Mouse (Mus musculus): ENCODE results near the gene Ankrd1.
A peak's percentile ranks its signal among the peaks of the same experiment; 100 is the strongest.

Gene Ankrd1

DNA sequence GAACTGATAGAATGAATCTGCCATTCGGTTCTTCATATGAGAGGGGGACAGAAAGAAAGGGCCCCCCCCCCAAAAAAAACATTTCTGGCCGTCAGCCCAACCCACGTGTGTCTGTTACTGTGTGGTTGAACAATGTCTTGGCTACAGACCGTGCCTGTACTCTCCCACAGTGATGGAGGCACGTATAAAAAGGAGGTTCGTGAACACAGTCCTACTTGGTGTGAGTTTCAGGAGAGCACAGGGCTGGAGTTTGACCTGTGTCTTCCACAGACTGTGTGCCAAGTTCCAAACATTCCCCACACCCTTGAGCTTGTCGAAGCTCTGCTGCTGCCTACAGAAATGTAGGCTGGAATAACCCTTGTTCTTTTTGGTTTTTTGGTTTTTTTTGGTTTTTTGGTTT is 9.4 kb downstream of the Ankrd1 start:
- no peak for DNase-seq (ENCODE audit: low read depth, low spot score)

DNA sequence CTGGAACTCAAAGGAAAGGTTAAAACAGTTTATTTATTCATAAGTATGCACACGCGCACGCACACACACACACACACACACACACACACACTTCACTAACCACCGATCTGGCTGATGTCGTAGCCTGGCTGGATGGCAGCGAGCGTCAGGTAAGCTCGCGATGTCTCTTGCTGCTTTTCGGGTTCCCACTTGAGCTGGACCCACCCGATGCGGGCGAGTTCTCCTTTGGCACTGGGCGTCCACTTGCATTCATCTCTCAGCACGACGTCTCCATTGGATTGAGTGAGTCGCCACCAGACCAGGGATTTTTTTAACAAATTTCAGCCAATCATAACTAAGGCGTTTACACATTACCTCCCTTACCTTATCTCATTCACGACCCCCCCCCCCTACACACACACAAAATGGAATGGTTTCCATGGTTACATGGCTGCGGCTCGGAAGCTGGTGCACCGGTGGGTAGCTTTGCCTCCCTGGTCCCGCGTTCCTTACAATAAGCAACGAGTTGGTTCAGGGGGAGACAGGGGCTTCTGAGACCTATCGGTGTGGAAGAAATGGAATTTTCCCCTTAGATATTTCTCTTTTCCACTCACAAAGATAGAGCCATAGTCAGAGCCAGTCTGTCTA is 10.5 kb downstream of the Ankrd1 start:
- no peak for DNase-seq (ENCODE audit: low read depth, low spot score)

DNA sequence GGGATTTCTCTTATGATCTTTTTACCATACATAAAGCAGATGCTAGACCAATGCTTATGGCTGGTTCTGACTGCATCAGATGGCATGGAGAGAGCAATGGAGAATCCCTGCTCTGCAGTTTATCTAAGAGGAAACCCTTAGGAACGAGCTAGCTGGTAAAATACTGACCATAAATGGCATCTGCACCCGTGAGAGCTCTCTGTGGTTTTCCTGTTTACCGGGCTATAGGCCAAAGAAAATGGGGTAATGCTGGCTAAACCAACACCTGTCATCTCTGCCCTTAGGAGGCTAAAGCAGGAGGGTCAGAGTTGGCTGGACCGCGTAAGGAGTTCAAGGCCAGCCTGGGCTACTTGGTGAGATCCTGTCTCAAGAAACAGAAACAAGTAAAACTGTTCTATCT is 16.0 kb downstream of the Ankrd1 start:
- DNase-seq (ENCODE audit: low read depth, low spot score) = no peak

- DNase-seq (ENCODE audit: low read depth, low spot score) = no peak
Measured at GRCm38 (mm10) chr19:36098916-36099315, 21.0 kb downstream of the Ankrd1 start.

GRCm38 (mm10) chr19:36098265-36098664 is 21.6 kb downstream of the Ankrd1 start:
- no peak for DNase-seq (ENCODE audit: low read depth, low spot score)

GRCm38 (mm10) chr19:36097194-36097593 is 22.7 kb downstream of the Ankrd1 start:
- DNase-seq (ENCODE audit: low read depth, low spot score) = no peak

DNA sequence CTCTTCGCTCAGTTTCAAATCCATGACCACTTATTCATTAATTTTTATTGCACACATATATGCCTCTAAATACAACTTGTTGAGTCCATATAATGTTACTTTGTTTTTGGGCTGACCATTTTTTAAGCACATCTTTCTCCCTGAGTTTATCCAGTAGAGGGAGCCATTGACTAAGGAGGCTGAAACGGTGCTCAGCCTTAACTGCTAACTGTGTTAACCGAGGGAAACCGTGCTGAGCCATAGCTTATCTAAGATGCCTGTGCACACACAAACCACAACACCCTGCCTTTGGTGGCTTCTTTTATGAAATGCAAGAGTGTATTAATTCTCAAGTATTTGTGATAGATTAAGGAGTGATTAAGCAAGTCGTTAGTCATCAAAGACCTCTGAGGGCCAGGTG is 29.1 kb downstream of the Ankrd1 start:
- DNase-seq (ENCODE audit: low read depth, low spot score) = no peak

DNA sequence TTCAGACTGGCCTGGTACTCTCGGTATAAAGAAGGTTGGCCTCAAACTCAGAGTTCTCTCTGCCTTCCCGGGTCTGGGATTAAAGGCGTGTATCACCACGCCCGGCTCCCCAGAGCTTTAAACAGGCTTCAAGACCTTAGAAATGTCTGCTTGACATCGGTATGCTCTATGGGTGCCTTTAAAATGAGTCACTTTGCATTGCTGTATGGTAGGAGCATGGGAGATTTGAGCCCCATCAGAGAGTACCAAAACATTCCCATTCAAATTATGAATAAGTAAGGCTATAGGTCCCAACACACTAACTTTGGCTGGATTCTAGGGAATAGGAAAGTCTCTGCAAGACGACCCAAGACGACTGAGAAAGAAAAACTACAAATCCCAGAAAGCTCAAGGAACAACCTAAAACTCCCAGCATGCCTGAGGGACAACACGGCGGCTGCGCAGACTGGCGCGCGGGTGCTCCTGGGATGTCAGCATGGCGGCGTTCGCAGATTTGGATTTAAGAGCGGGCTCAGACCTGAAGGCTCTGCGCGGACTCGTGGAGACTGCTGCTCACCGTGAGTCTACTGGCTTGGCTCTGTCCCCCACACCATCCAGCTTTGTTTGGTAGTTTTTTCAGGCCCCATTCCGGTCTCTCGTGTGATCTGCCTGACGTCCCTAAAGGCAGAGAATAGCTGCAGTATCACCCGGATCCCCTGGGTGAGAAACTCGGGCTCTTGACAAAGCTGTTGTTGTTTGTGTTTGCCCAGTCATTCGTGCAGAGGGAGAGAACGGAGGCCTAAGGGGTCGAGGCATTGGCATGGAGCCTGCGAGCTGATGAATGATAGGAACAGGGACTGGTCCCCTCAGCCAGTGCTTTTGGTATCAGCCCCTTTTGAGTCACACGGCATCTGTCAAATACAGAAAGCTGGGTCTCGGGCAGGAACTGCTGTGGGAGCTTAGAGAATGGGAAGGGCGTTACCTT is 36.4 kb downstream of the Ankrd1 start, which contains the start of gene Rpp30:
Rpp30 (plus strand) TSS at position 455 of the 964 bp plus-strand sequence.
- peak; percentile 82 for DNase-seq (ENCODE audit: low read depth, low spot score)

GRCm38 (mm10) chr19:36082606-36083261 is 37.2 kb downstream of the Ankrd1 start:
- peak; percentile 21 for DNase-seq (ENCODE audit: low read depth, low spot score)

GRCm38 (mm10) chr19:36062801-36063529 is 56.9 kb downstream of the Ankrd1 start:
- no peak for DNase-seq (ENCODE audit: low read depth, low spot score)
